Mouse (Mus musculus) CH12.LX (cell line): ENCODE results near the gene Zfp954. TPM values are rescaled to one million over a fixed set of nuclear protein-coding genes. Genes with fewer than 3 reads are reported as not detected.

Experiments
- DNase-seq: peaks from one replicate; pipeline ENCODE4 v3.0.0-alpha.2; 2013; ENCODE audit errors: extremely low read depth
- H3K27ac ChIP-seq: 2 replicates; pipeline ENCODE4 v1.5.1; 2012; ENCODE audit warnings: low read depth, mild to moderate bottlenecking, control low read depth, moderate library complexity; ENCODE audit not compliant: insufficient read depth
- H3K27me3 ChIP-seq: replicated peaks from 2 replicates; pipeline ENCODE3; 2012; ENCODE audit warnings: inconsistent platforms
- H3K36me3 ChIP-seq, 2 experiments: replicated peaks in 1 of 2; 2 replicates each; pipeline versions ENCODE3 to v1.6.1; 2012; ENCODE audit warnings: inconsistent platforms in 1 of 2, low read length in 1 of 2, mild to moderate bottlenecking in 1 of 2, mixed read lengths in 1 of 2, moderate library complexity in 1 of 2; ENCODE audit not compliant: control insufficient read depth in 1 of 2, insufficient read depth in 1 of 2
- H3K4me1 ChIP-seq, 2 experiments: 2 replicates each; pipeline ENCODE4 v1.6.1; 2012; ENCODE audit warnings: inconsistent platforms in 1 of 2, moderate library complexity in 1 of 2; ENCODE audit not compliant: insufficient read depth in 2 of 2, control insufficient read depth in 1 of 2
- H3K4me2 ChIP-seq: 2 replicates; pipeline ENCODE4 v1.6.1; 2012; ENCODE audit warnings: low read depth, mild to moderate bottlenecking, control low read depth; ENCODE audit not compliant: poor library complexity, insufficient read depth, severe bottlenecking
- H3K4me3 ChIP-seq, 3 experiments: fragments of 150-350 bp in 1 of 3; sonication (generic) in 1 of 3; replicated peaks in 1 of 3; 2 replicates each; pipeline versions ENCODE3 to v1.5.1; 2011 to 2012; ENCODE audit warnings: low read depth in 2 of 3, low read length in 2 of 3, mild to moderate bottlenecking in 2 of 3, moderate library complexity in 2 of 3, control low read depth in 1 of 3, improper control_type of control experiment in 1 of 3, inconsistent platforms in 1 of 3, mixed read lengths in 1 of 3; ENCODE audit not compliant: poor library complexity in 1 of 3
- H3K79me2 ChIP-seq: replicated peaks from 2 replicates; pipeline ENCODE4 v1.6.1; 2012; ENCODE audit warnings: mild to moderate bottlenecking, moderate library complexity; ENCODE audit not compliant: control insufficient read depth, poor library complexity, insufficient read depth, severe bottlenecking; ENCODE audit errors: extremely low read depth
- H3K9ac ChIP-seq: 2 replicates; pipeline ENCODE4 v1.6.1; 2012; ENCODE audit warnings: low read depth, mild to moderate bottlenecking, control low read depth, moderate library complexity; ENCODE audit not compliant: insufficient read depth
- H3K9me3 ChIP-seq: replicated peaks from 2 replicates; pipeline ENCODE3; 2012; ENCODE audit warnings: low read length, inconsistent platforms, mixed read lengths
- BHLHE40 ChIP-seq: IDR thresholded peaks from 2 replicates; pipeline ENCODE4 v1.6.1; 2011; ENCODE audit warnings: mild to moderate bottlenecking, low read depth, low read length, improper control_type of control experiment
- CHD2 ChIP-seq: IDR thresholded peaks from 2 replicates; pipeline ENCODE4 v1.6.1; 2011; ENCODE audit warnings: low read length, improper control_type of control experiment
- CTCF ChIP-seq, 2 experiments: IDR thresholded peaks in 1 of 2; conservative IDR thresholded peaks in 1 of 2; 2 replicates each; pipeline ENCODE4 v1.5.1; 2011 to 2012; ENCODE audit warnings: low read depth in 2 of 2, low read length in 2 of 2, improper control_type of control experiment in 1 of 2, inconsistent platforms in 1 of 2, mild to moderate bottlenecking in 1 of 2, moderate library complexity in 1 of 2
- ELF1 ChIP-seq: IDR thresholded peaks from 2 replicates; pipeline ENCODE4 v1.6.1; 2014; ENCODE audit warnings: low read depth, mild to moderate bottlenecking, inconsistent platforms, low read length, improper control_type of control experiment
- EP300 ChIP-seq: IDR thresholded peaks from 2 replicates; pipeline ENCODE4 v1.6.1; 2011; ENCODE audit warnings: low read length, improper control_type of control experiment
- ETS1 ChIP-seq: conservative IDR thresholded peaks from 2 replicates; pipeline ENCODE4 v1.6.1; 2012; ENCODE audit warnings: low read depth, mild to moderate bottlenecking, inconsistent platforms, low read length, improper control_type of control experiment, moderate library complexity
- HCFC1 ChIP-seq: IDR thresholded peaks from 2 replicates; pipeline ENCODE4 v1.6.1; 2012; ENCODE audit warnings: low read depth, mild to moderate bottlenecking, inconsistent platforms, low read length, improper control_type of control experiment
- IRF4 ChIP-seq: IDR thresholded peaks from 2 replicates; pipeline ENCODE4 v1.6.1; 2014; ENCODE audit warnings: low read depth, mild to moderate bottlenecking, inconsistent platforms, low read length, improper control_type of control experiment
- JUN ChIP-seq: IDR thresholded peaks from 2 replicates; pipeline ENCODE4 v1.6.1; 2011; ENCODE audit warnings: low read depth, mild to moderate bottlenecking, low read length, improper control_type of control experiment, moderate library complexity; ENCODE audit not compliant: insufficient read depth
- KAT2A ChIP-seq: IDR thresholded peaks from 2 replicates; pipeline ENCODE4 v1.6.1; 2012; ENCODE audit warnings: low read length, improper control_type of control experiment, inconsistent platforms; ENCODE audit not compliant: insufficient replicate concordance
- MAFK ChIP-seq: IDR thresholded peaks from 2 replicates; pipeline ENCODE4 v1.6.1; 2011; ENCODE audit warnings: low read length, improper control_type of control experiment; ENCODE audit not compliant: insufficient replicate concordance
- MAX ChIP-seq: IDR thresholded peaks from 2 replicates; pipeline ENCODE4 v1.6.1; 2011; ENCODE audit warnings: low read length, improper control_type of control experiment
- MAZ ChIP-seq: IDR thresholded peaks from 2 replicates; pipeline ENCODE4 v1.6.1; 2012; ENCODE audit warnings: low read depth, mild to moderate bottlenecking, inconsistent platforms, low read length, improper control_type of control experiment, moderate library complexity
- MEF2A ChIP-seq: IDR thresholded peaks from 2 replicates; pipeline ENCODE4 v1.6.1; 2014; ENCODE audit warnings: low read depth, mild to moderate bottlenecking, inconsistent platforms, low read length, improper control_type of control experiment, borderline replicate concordance
- MXI1 ChIP-seq: IDR thresholded peaks from 2 replicates; pipeline ENCODE4 v1.6.1; 2011; ENCODE audit warnings: mild to moderate bottlenecking, low read depth, low read length, improper control_type of control experiment
- NELFE ChIP-seq: IDR thresholded peaks from 2 replicates; pipeline ENCODE4 v1.6.1; 2011; ENCODE audit warnings: low read depth, low read length, improper control_type of control experiment
- NRF1 ChIP-seq: IDR thresholded peaks from 2 replicates; pipeline ENCODE4 v1.6.1; 2014; ENCODE audit warnings: low read depth, mild to moderate bottlenecking, inconsistent platforms, low read length, improper control_type of control experiment, moderate library complexity
- POLR2A ChIP-seq: IDR thresholded peaks from 2 replicates; pipeline ENCODE4 v1.6.1; 2011; ENCODE audit warnings: low read depth, mild to moderate bottlenecking, improper control_type of control experiment, low read length
- POLR2AphosphoS2 ChIP-seq: IDR thresholded peaks from 2 replicates; pipeline ENCODE4 v1.6.1; 2011; ENCODE audit warnings: low read depth, low read length, improper control_type of control experiment
- RAD21 ChIP-seq: IDR thresholded peaks from 2 replicates; pipeline ENCODE4 v1.6.1; 2011; ENCODE audit warnings: low read depth, mild to moderate bottlenecking, low read length, improper control_type of control experiment, moderate library complexity
- RCOR1 ChIP-seq: conservative IDR thresholded peaks from 2 replicates; pipeline ENCODE4 v1.6.1; 2012; ENCODE audit warnings: low read depth, mild to moderate bottlenecking, inconsistent platforms, low read length, improper control_type of control experiment
- SIN3A ChIP-seq: IDR thresholded peaks from 2 replicates; pipeline ENCODE4 v1.6.1; 2012; ENCODE audit warnings: low read length, improper control_type of control experiment, inconsistent platforms
- SMC3 ChIP-seq: IDR thresholded peaks from 2 replicates; pipeline ENCODE4 v1.6.1; 2011; ENCODE audit warnings: low read depth, low read length, improper control_type of control experiment
- TBP ChIP-seq: conservative IDR thresholded peaks from 2 replicates; pipeline ENCODE4 v1.6.1; 2011; ENCODE audit warnings: low read depth, low read length, improper control_type of control experiment
- TCF12 ChIP-seq: IDR thresholded peaks from 2 replicates; pipeline ENCODE4 v1.6.1; 2014; ENCODE audit warnings: low read depth, mild to moderate bottlenecking, inconsistent platforms, low read length, improper control_type of control experiment
- USF2 ChIP-seq: conservative IDR thresholded peaks from 2 replicates; pipeline ENCODE4 v1.6.1; 2011; ENCODE audit warnings: low read depth, low read length, improper control_type of control experiment
- ZC3H11A ChIP-seq: IDR thresholded peaks from 2 replicates; pipeline ENCODE4 v1.6.1; 2012; ENCODE audit warnings: low read depth, mild to moderate bottlenecking, inconsistent platforms, low read length, improper control_type of control experiment
- ZNF384 ChIP-seq: IDR thresholded peaks from 2 replicates; pipeline ENCODE4 v1.6.1; 2012; ENCODE audit warnings: low read depth, low read length, improper control_type of control experiment, inconsistent platforms
- dilution Hi-C: fragments of 300-500 bp; cut with MboI; formaldehyde crosslinking; loops from 2 replicates; pipeline ENCODE4 v1.14.3; 2020; ENCODE audit warnings: low sequenced_read_pairs; ENCODE audit not compliant: extremely low pct_unique_long_range_greater_than_20kb, extremely low pct_ligation_motif_present
- in situ Hi-C: fragments of 300-500 bp; cut with MboI; formaldehyde crosslinking; loops from 3 replicates; pipeline ENCODE4 v1.14.3; 2019; ENCODE audit warnings: low sequenced_read_pairs, low pct_ligation_motif_present, low pct_unique_long_range_greater_than_20kb, mixed read lengths
- polyA plus RNA-seq: library from polyadenylated mRNA; unstranded; fragments of >175 nt; gene quantifications from 2 replicates; pipeline ENCODE4 v1.2.1, GENCODE M21; 2012; ENCODE audit warnings: low read depth; ENCODE audit not compliant: insufficient read length
- total RNA-seq, 2 experiments: library from RNA; depleted of rRNA; stranded (reverse); fragments of 300-350 nt in 1 of 2; fragments of >200 nt in 1 of 2; gene quantifications; 2 replicates each; pipeline ENCODE4 v1.2.3; 2012 to 2014

Zfp954 gene
- total RNA-seq (2012; rRNA removed) (18.1 and 19.7 TPM in 2 replicates), total RNA-seq (2014; rRNA removed) (18.6 and 19.4 TPM in 2 replicates), polyA plus RNA-seq (7.5 and 7.6 TPM in 2 replicates)

- H3K4me2 ChIP-seq: peak within 1 kb of the TSS; percentile 99
- H3K27me3 ChIP-seq: no peaks in the 10 kb centered on the region
- dilution Hi-C loops: no loop called here
- H3K4me3 ChIP-seq: peak within 1 kb of the TSS; percentile 60 to 98 (median 73)
- no peaks in the 10 kb centered on the region for H3K9me3 ChIP-seq
- peaks cover 45 to 50% of the 10 kb centered on the region in 2 experiments for H3K36me3 ChIP-seq
- no peak for TF ChIP-seq JUN
- peak; percentile 87 for TF ChIP-seq SIN3A
- 0 out of 2 replicates have a peak, but pooled peaks have one; percentile 16 for TF ChIP-seq IRF4
- TF ChIP-seq ZC3H11A: 0 out of 2 replicates have a peak, but pooled peaks have one; percentile 2
- TF ChIP-seq BHLHE40: no peak
- peak; percentile 85 for TF ChIP-seq ELF1
- TF ChIP-seq MXI1: peak; percentile 44; the same call in 1 of the 2 replicates
- peak; percentile 84 for TF ChIP-seq POLR2A
- TF ChIP-seq MAZ: 0 out of 2 replicates have a peak, but pooled peaks have one; percentile 60
- peak; percentile 31; the same call in 1 of the 2 replicates for TF ChIP-seq MEF2A
- peak; percentile 71 for TF ChIP-seq SMC3
- peak; percentile 75 for TF ChIP-seq NELFE
- no peak for TF ChIP-seq TCF12
- peak in 1 of 2 experiments; percentile 79; a peak in 2 of 4 replicates for TF ChIP-seq CTCF (conservative IDR thresholded peaks at IDR 0.05 in 1 of 2, IDR thresholded peaks at IDR 0.05 in 1 of 2; ENCODE audit: low read depth in 2 of 2, low read length in 2 of 2)
- TF ChIP-seq KAT2A: peak; percentile 90; the same call in 1 of the 2 replicates
- no peak for TF ChIP-seq ETS1
- peak; percentile 11; the same call in 1 of the 2 replicates for TF ChIP-seq ZNF384
- no peak for TF ChIP-seq MAFK
- TF ChIP-seq RCOR1: no peak
- peak; percentile 85 for TF ChIP-seq TBP
- no peak for TF ChIP-seq CHD2
- peak; percentile 68 for TF ChIP-seq RAD21
- peak; percentile 96 for TF ChIP-seq HCFC1
- TF ChIP-seq NRF1: 0 out of 2 replicates have a peak, but pooled peaks have one; percentile 18
- TF ChIP-seq USF2: no peak
- no peak for TF ChIP-seq MAX
- TF ChIP-seq POLR2AphosphoS2: no peak
- TF ChIP-seq EP300: no peak
- H3K4me1 ChIP-seq: peaks cover 0 to 20% of the 10 kb centered on the region in 2 experiments; a peak in 2 of 4 replicates
- in situ Hi-C loops: no loop called here
- H3K79me2 ChIP-seq: peaks cover 12% of the 10 kb centered on the region; the same call in 1 of the 2 replicates
- peak; percentile 88 for DNase-seq
- peak within 1 kb of the TSS; percentile 78 for H3K27ac ChIP-seq
- H3K9ac ChIP-seq: peak within 1 kb of the TSS; percentile 89
Observed at GRCm38 (mm10) chr7:7120921-7121601, at the start of gene Zfp954. TSS of gene Zfp954 (minus strand) at chr7:7121488.
